Mouse (Mus musculus) gonadal fat pad, adult 2 months (tissue): ENCODE measurements around the gene Rps6kb2. TPM values are rescaled to one million over a fixed set of nuclear protein-coding genes. Genes with fewer than 3 reads are reported as not detected.
A peak's percentile ranks its signal among the peaks of the same experiment; 100 is the strongest.

Source experiments
- DNase-seq: peaks from one replicate; pipeline ENCODE4 v3.0.0-alpha.2; 2012; ENCODE audit warnings: low read depth
- polyA plus RNA-seq: library from polyadenylated mRNA; depleted of rRNA; stranded (reverse); fragments of >200 nt; gene quantifications from 2 replicates; pipeline ENCODE4 v1.2.3, GENCODE M21; 2012

Rps6kb2 gene
- polyA plus RNA-seq, 1 experiment = 31.1 TPM

DNA sequence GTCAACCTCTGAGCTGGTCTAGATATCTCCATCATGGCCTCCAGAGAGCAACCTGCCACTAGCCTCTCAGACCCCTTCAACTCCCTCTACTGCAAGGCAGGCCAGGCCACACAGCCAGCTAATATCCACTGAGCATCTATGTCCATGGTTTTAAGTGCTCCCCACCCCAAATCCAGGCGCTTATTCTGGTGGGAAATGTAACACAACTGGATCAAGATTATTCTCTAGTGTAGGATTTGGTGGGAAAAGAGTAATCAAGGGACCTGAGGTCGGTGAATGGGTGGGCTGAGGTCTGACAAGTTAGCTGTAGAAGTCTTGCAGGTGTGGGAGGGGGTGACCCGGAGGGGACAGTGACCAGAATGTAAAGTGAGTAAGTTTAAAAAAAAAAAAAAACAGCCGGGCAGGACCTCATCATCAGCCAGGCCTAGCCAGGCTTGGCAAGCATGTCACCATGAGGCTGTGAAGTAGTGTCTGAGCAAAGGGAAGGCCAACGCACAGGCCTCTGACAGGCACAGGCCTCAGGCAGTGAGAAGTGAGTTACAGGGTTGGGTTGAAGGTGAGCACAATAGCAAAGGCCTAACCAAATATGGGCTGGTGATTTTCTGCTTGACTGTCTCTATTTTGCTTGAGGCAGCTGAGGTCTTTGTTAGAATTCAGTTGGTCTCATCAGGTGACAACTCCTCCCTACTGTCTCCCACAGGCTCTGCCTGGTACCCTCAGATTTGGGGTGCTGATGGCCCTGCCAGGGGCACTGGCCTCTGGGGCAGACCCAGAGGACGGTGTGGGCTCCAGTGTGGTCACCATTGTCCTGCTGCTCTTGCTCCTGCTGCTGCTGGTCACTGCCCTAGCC lies 7.7 kb downstream of the Rps6kb2 start:
- DNase-seq = no peak

DNA sequence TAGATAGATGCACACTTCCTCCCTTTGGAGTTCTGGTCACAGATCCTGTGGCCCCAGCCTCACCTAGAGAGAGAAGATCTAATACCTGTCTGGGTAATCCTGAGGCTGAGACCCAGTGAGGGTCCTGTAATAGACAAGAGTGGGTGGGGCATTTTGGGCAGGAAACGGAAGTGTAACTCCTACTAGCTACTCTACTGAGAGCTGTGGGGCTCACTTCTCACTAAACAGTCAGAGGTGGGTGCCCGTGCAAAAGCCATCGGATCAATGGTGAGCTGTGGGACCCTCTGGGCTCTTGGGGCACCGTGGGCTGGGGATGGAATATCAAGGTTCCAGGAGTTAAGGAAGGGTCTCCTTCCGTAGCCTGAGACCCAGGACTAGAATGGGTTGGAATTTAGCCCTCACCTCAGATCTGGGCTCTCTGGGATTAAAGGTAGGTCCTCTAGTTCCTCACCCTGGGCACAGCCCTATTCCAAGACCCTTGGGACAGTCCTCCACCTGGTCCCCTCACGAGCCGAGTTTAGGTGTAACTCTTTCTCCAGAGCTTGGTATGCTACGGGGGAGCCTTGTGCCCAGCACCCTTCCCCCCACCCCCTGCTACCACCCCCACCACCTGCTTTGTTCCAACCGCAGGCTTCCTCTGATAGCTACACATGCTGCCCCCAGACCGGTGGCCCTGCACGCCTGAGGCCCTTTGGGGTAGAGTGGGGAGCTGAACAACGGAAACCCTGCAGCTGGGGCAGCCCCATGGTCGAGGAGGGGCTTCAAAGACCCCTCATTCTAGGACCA lies 8.5 kb downstream of the Rps6kb2 start:
- no peak for DNase-seq

- no peak for DNase-seq
These were observed 9.9 kb downstream of the Rps6kb2 start, which contains the start of gene Ptprcap for GRCm38 (mm10) chr19:4153232-4153654. TSS of gene Ptprcap (plus strand) at chr19:4153604.

DNA sequence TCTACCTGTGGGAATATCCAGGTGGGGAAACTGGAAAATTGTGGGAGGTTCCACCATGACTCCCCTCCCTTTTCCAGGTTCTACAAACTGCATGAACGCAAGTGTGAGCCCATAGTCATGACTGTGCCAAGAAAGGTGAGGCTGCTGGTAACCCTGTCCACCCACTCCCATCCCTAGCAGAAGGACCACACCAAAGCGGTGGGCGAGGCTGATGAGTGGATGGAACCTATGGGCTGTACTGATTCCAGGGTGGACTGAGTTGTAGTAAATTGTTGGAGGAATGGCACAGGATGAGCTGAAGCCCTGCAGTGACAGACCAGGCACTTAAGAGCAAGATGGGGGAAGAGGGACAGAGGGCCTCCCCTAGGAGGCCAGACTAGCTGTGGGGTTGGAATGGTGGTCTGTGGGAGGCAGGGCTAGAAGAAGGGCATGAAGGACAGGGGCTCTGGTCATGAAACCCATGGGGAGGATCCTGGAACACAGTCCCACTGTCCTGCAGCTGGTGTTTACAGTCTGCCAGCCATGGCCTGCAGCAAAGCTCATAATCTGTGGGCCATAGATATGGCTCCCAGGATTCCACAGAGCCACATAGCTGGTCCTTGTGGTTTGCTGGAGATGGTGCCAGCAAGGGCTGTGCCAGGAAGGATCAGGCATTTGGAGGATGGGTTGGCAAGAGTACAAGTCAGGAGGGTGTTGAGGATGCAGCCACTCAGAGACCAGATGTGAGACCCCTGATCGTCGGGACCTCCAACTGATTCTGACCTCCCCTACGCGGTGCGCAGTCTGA lies 10.5 kb downstream of the Rps6kb2 start:
- DNase-seq = no peak

GRCm38 (mm10) chr19:4151898-4152297 lies 11.3 kb downstream of the Rps6kb2 start:
- DNase-seq = no peak

GRCm38 (mm10) chr19:4151488-4151860 lies 11.7 kb downstream of the Rps6kb2 start:
- no peak for DNase-seq

- no peak for DNase-seq
These were observed 12.3 kb downstream of the Rps6kb2 start for GRCm38 (mm10) chr19:4150567-4151487.

- no peak for DNase-seq
These were observed 13.2 kb downstream of the Rps6kb2 start for GRCm38 (mm10) chr19:4149764-4150461.

DNA sequence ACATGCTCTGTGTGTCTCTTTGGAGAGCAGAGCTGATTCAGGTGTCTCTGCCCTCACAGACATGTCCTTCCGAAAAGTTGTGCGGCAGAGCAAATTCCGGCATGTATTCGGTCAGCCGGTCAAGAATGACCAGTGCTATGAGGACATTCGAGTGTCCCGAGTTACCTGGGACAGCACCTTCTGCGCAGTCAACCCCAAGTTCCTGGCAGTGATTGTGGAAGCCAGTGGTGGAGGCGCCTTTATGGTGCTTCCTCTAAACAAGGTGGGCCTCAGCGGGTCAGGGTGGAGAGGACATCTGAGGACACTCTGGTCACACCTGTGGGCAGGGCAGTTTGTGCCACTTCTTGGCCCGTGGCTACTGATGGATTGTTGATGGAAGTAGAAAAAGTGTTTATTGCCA lies 13.9 kb downstream of the Rps6kb2 start:
- no peak for DNase-seq

DNA sequence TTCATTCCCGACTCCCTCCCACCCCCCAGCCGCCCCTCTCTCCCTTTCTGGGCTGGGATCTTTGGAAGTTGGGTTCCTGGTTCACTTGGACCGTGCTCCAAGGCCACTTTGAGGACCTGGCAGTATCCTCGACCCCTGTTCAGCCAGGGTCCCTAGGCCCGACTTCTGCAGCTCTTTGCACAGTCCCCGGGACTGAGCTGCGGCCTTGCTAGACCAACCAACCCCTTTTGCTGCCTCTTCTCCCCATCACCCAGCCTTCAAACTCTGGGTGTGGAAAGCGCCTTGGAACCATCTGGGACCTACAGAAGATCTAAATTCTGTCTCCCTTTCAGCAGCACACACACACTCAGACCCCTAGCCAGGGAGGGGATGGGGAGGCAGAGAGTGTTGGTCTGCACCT lies 14.3 kb downstream of the Rps6kb2 start:
- DNase-seq = no peak

DNA sequence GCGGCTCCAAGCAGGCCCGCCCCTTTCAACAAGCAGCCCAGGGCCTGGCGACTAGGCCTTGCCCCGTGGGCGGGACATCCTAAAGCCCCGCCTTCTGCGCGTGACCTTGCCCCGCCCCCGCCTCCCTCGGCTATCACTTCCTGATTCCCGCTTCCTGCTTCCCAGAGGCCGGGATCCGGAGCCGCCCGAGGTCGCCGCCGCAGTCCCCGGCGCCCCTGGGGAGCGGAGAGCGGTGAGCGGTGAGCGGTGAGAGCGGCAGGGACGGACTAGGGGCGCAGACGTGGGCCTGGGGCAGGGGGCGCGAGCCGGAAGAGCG lies 14.7 kb downstream of the Rps6kb2 start, which contains the start of gene Coro1b:
Coro1b (plus strand) TSS at position 129 of the 316 bp plus-strand sequence.
- no peak for DNase-seq

DNA sequence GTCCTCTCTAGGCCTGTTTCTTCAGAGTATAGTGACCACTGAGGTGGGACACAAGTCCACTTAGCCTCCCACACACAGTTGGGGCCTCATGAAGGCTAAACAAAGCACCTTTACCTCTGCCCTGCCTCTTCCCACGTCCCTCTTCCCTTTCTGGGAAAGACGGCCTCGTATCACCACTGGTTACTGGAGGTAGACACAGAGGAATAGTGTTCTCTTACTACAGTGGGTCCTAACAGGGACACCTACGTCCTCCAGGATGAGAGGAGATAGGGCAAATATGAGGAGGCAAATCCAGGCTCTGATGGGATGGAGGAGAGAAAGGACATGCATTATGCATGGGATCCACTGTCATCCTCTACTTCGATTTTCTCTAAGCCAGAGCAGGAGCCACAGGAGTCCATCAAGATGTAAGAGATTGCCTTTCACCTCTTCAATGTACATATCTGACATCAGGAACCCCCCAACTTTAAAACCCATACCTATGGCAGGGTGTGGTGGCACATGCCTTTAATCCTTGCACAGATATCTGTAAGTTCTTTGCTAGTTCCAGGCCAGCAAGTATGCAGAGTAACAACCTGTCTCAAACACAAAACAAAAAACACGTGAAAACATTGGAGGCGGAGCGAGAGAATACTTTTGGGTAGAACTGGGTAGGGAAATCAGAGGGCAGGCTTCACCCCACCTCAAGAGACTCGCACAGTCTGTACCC lies 15.2 kb downstream of the Rps6kb2 start:
- no peak for DNase-seq

GRCm38 (mm10) chr19:4147022-4147405 lies 16.1 kb downstream of the Rps6kb2 start:
- DNase-seq = peak; percentile 59

DNA sequence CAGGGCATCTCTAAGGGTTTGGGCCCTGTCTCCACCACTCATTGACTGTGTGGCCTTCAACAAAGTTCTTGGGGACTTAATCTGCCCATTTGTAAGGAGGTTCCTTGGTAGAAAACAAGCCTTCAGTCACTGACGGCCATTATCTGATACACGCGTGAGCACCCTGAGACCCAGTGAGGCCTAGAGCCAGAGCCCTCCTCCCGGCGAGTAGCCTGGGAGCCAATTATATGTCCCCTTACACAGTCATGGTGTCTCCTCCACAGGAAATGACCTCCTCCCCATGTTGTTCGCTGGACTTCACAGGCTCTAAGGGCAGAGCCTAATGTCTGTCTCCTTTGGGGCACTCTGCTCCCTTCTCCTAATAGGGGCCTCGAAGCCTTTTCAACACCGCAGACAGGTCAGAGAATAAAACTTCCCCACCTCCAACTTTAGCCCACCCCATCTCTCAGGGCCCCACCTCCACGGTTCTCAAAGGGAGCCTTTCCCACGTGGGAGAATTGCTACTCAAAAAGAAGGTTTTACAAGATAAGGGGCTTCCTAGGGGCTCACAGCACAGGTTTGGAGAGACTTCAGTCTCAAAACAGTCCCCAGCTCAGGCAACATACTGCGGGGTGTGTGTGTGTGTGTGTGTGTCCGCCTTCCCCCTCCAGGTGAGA lies 16.7 kb downstream of the Rps6kb2 start:
- no peak for DNase-seq

DNA sequence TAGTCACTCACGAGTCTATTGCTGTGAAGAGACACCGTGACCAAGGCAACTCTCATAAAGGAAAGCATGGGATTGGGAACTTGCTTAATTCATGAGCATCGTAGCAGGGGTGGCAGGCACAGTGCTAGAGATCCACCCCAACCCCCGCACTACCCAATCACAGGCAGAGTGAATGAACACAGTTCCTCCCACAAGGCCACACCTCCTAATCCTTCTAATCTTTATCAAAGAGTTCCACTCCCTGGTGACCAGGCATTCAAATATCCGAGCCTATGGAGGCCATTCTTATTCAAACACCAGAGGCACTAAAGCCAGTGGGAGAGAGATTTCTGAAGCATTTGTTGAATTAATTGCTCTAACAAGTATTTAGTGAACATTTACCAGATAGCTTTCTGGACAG lies 17.2 kb downstream of the Rps6kb2 start:
- DNase-seq = no peak

DNA sequence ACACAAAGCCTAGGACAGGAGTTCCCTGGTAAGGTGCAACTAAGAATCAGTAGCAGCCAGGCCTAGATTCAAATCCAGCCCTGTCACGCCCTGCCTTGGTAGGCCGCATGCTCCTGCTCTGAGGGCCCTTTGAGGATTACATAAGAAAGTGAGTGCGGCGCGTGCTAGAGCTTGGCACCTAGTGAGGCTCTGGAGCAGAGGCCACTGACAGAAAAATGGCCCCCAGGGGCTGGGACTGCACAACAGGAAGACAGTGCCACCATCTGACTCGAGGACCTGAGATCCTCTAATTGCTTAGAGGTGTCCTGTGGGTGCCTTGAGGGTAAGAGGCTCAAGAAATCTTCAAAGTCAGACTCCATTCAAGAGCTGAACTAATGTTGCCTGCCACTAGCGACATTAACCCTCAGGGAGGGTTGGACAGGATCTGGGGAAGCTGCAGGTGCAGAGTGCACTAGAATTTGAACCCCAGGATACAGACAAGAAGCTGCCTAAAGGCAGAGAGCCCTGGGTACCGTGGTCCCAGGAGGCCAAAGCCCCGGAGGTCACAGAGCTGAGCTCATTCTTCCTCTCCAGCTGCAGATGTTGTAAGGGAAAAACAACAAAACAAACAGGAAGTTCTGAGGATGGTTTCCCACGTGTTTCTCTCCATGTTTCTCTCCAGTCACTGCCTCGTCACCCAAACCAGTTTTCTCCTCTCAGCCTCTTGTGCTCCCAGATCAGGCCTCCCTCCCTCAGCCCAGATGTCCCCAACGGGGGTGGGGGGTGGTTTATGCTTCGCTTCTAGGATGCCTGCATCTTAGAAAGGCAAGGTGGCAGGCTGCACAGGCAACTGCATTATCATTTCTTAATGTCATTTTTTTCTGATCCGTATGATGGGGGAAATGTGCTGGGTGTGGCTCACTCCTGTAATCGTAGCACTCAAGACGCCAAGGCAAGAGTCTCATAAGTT lies 18.3 kb downstream of the Rps6kb2 start:
- no peak for DNase-seq

- DNase-seq = no peak
These were observed 19.3 kb downstream of the Rps6kb2 start, which contains the start of gene Cabp4 for GRCm38 (mm10) chr19:4143759-4144268. TSS of gene Cabp4 (minus strand) at chr19:4144033.
